19 mouse cellular contexts compared by ENCODE assay signal in genomic region chr8:116078849-116079407, GRCm38 (mm10).
DNase-seq lines count a peak whose midpoint lies in the region; ATAC-seq and TF ChIP-seq lines count a peak whose summit lies in the region.
"Had no signal": no experiment of that assay in that cellular context is flagged by ENCODE, and none has a peak within 500 bp of the region (broad histone marks: within the 10 kb centered on the region; RNA-seq: fewer than 3 reads in every experiment).

No protein-coding gene starts in this region.

- no peak overlapping the region for H3K4me2 ChIP-seq in embryonic facial prominence, embryonic 12.5 days (replicated peaks)
- H3K4me2 ChIP-seq in embryonic facial prominence, embryonic 14.5 days (ENCODE audit: low read depth, low read length): no peak overlapping the region
- H3K4me2 ChIP-seq in myocyte (ENCODE audit: low read depth): peak overlapping the region; percentile 50
- H3K4me2 ChIP-seq: forebrain, embryonic 12.5 days; heart, embryonic 13.5 days; hindbrain, embryonic 14.5 days; limb, embryonic 13.5 days; liver, embryonic 13.5 days had no signal

- peaks cover 4% of the 10 kb centered on the region; the same call in 1 of the 2 replicates for H3K4me1 ChIP-seq in embryonic facial prominence, embryonic 12.5 days
- no peaks in the 10 kb centered on the region for H3K4me1 ChIP-seq in embryonic facial prominence, embryonic 10.5 days
- peaks cover 3% of the 10 kb centered on the region; the same call in 1 of the 2 replicates for H3K4me1 ChIP-seq in embryonic facial prominence, embryonic 14.5 days (ENCODE audit: control insufficient read depth, insufficient read depth, low read length)
- H3K4me1 ChIP-seq: forebrain, embryonic 12.5 days; heart, embryonic 13.5 days; limb, embryonic 13.5 days; liver, embryonic 13.5 days; midbrain, embryonic 10.5 days had no signal

- 0 out of 2 replicates have a peak, but pooled peaks have one; percentile 22 for ATAC-seq in embryonic facial prominence, embryonic 12.5 days (ENCODE audit: insufficient number of reproducible peaks, insufficient read depth, low FRiP score, low TSS enrichment)
- peak; percentile 67 for ATAC-seq in embryonic facial prominence, embryonic 14.5 days (ENCODE audit: low read depth)
- no peak for ATAC-seq in cerebellum, adult (ENCODE audit: insufficient number of reproducible peaks, low FRiP score, low TSS enrichment)

- H3K36me3 ChIP-seq in embryonic facial prominence, embryonic 12.5 days: no peaks in the 10 kb centered on the region
- H3K36me3 ChIP-seq in embryonic facial prominence, embryonic 10.5 days (replicated peaks): no peaks in the 10 kb centered on the region
- no peaks in the 10 kb centered on the region for H3K36me3 ChIP-seq in C2C12 (ENCODE audit: control insufficient read depth, insufficient read depth)
- H3K36me3 ChIP-seq in embryonic facial prominence, embryonic 14.5 days (ENCODE audit: control insufficient read depth, insufficient read depth, low read length): no peaks in the 10 kb centered on the region
- H3K36me3 ChIP-seq in myocyte (ENCODE audit: control insufficient read depth, insufficient read depth): no peaks in the 10 kb centered on the region
- H3K36me3 ChIP-seq: forebrain, embryonic 12.5 days; heart, embryonic 13.5 days; limb, embryonic 13.5 days; liver, embryonic 13.5 days; midbrain, embryonic 10.5 days had no signal

- H3K79me3 ChIP-seq in C2C12 (ENCODE audit: low read depth): no peaks in the 10 kb centered on the region

- no peaks in the 10 kb centered on the region for H3K9me3 ChIP-seq in embryonic facial prominence, embryonic 12.5 days
- no peaks in the 10 kb centered on the region for H3K9me3 ChIP-seq in embryonic facial prominence, embryonic 10.5 days
- no peaks in the 10 kb centered on the region for H3K9me3 ChIP-seq in embryonic facial prominence, embryonic 14.5 days (ENCODE audit: control insufficient read depth, low read length)
- H3K9me3 ChIP-seq: forebrain, embryonic 12.5 days; heart, embryonic 13.5 days; limb, embryonic 13.5 days; liver, embryonic 13.5 days; midbrain, embryonic 10.5 days had no signal

- H3ac ChIP-seq in C2C12 (ENCODE audit: control insufficient read depth, insufficient read length, low read depth) (no peak overlapping the region), myocyte (ENCODE audit: control insufficient read depth, insufficient read length) (no peak overlapping the region)

- DNase-seq in embryonic facial prominence, embryonic 10.5 days (ENCODE audit: low spot score): no peak
- DNase-seq in embryonic facial prominence, embryonic 14.5 days (ENCODE audit: low spot score): peak; percentile 68
- DNase-seq in thymus, postnatal 25 days: no peak
- DNase-seq in cerebellum, postnatal 10 days: no peak
- DNase-seq: adrenal gland, adult 2 months; cerebellum, adult 9-11 months; heart, adult 11 months; kidney, adult 11 months; liver, embryonic 13.5 days; right cerebral cortex, adult 18-20 months had no signal

- 58% methylated on average over 5 of the region's 5 CpGs for WGBS in embryonic facial prominence, embryonic 12.5 days
- WGBS in embryonic facial prominence, embryonic 10.5 days: 73% methylated on average over 5 of the region's 5 CpGs
- 51% methylated on average over 5 of the region's 5 CpGs for WGBS in embryonic facial prominence, embryonic 14.5 days

- no peaks in the 10 kb centered on the region for H3K27me3 ChIP-seq in embryonic facial prominence, embryonic 12.5 days
- no peaks in the 10 kb centered on the region for H3K27me3 ChIP-seq in embryonic facial prominence, embryonic 10.5 days (replicated peaks; ENCODE audit: low read depth, poor library complexity, severe bottlenecking)
- H3K27me3 ChIP-seq in C2C12 (ENCODE audit: control insufficient read depth, insufficient read depth, insufficient read length) (no peaks in the 10 kb centered on the region), myocyte (ENCODE audit: control insufficient read depth, insufficient read depth, insufficient read length) (no peaks in the 10 kb centered on the region)
- H3K27me3 ChIP-seq in embryonic facial prominence, embryonic 14.5 days (replicated peaks; ENCODE audit: control insufficient read depth, insufficient read depth, low read length): no peaks in the 10 kb centered on the region
- H3K27me3 ChIP-seq: forebrain, embryonic 12.5 days; heart, embryonic 13.5 days; limb, embryonic 13.5 days; liver, embryonic 13.5 days had no signal

- TF ChIP-seq POLR2A in myocyte (IDR thresholded peaks at IDR 0.05; ENCODE audit: insufficient read length, low read depth): no peak

- no peak overlapping the region for H3K9ac ChIP-seq in embryonic facial prominence, embryonic 12.5 days
- no peak overlapping the region for H3K9ac ChIP-seq in embryonic facial prominence, embryonic 14.5 days (ENCODE audit: low read depth, low read length)
- H3K9ac ChIP-seq: forebrain, embryonic 12.5 days; heart, embryonic 13.5 days; hindbrain, embryonic 14.5 days; limb, embryonic 13.5 days; liver, embryonic 13.5 days had no signal

- H3K27ac ChIP-seq in embryonic facial prominence, embryonic 12.5 days: no peak overlapping the region
- H3K27ac ChIP-seq in embryonic facial prominence, embryonic 10.5 days (replicated peaks): no peak overlapping the region
- peak overlapping the region; percentile 46; the same call in 1 of the 2 replicates for H3K27ac ChIP-seq in embryonic facial prominence, embryonic 14.5 days (replicated peaks; ENCODE audit: low read depth, low read length)
- H3K27ac ChIP-seq: forebrain, embryonic 12.5 days; heart, embryonic 13.5 days; hindbrain, embryonic 14.5 days; limb, embryonic 13.5 days; liver, embryonic 13.5 days; midbrain, embryonic 10.5 days had no signal

- no peak for TF ChIP-seq CTCF in C2C12 (IDR thresholded peaks at IDR 0.05; ENCODE audit: control insufficient read depth, insufficient read depth, insufficient read length)

- H3K79me2 ChIP-seq in C2C12 (ENCODE audit: control insufficient read depth, insufficient read depth) (no peaks in the 10 kb centered on the region), myocyte (ENCODE audit: control insufficient read depth, insufficient read depth) (no peaks in the 10 kb centered on the region)

- H3K4me3 ChIP-seq in embryonic facial prominence, embryonic 12.5 days: no peak overlapping the region
- no peak overlapping the region for H3K4me3 ChIP-seq in embryonic facial prominence, embryonic 10.5 days
- H3K4me3 ChIP-seq in C2C12 (ENCODE audit: insufficient read depth, poor library complexity, severe bottlenecking) (no peak overlapping the region), myocyte (no peak overlapping the region)
- H3K4me3 ChIP-seq in embryonic facial prominence, embryonic 14.5 days (ENCODE audit: low read depth, low read length): no peak overlapping the region
- H3K4me3 ChIP-seq: forebrain, embryonic 12.5 days; heart, embryonic 13.5 days; limb, embryonic 13.5 days; liver, embryonic 13.5 days; midbrain, embryonic 10.5 days had no signal

TF ChIP-seq in C2C12, 6 proteins besides CTCF, POLR2A, EP300 and RAD21:
- no peak for TF ChIP-seq CEBPB (IDR thresholded peaks at IDR 0.05; ENCODE audit: low read depth)
- peak; percentile 27 for TF ChIP-seq MAX (IDR thresholded peaks at IDR 0.05)
- peak; percentile 16 for TF ChIP-seq MYOD1 (IDR thresholded peaks at IDR 0.05; ENCODE audit: control insufficient read depth, insufficient read length, low read depth)
TF ChIP-seq in C2C12: peak in this region for 2.

TF ChIP-seq in myocyte, 11 proteins besides CTCF, POLR2A, EP300 and RAD21:
- TF ChIP-seq TCF12 (IDR thresholded peaks at IDR 0.05; ENCODE audit: insufficient read depth, poor library complexity, severe bottlenecking): no peak
- TF ChIP-seq USF1 (IDR thresholded peaks at IDR 0.05; ENCODE audit: low read depth): no peak
- no peak for TF ChIP-seq TCF3 (IDR thresholded peaks at IDR 0.05; ENCODE audit: insufficient read length, low read depth)
- TF ChIP-seq POLR2AphosphoS2 (IDR thresholded peaks at IDR 0.05; ENCODE audit: insufficient read length, low read depth): no peak
- TF ChIP-seq MYOD1 (IDR thresholded peaks at IDR 0.05; ENCODE audit: control insufficient read depth in 1 of 3, insufficient read length in 2 of 3, low read depth in 2 of 3): no peak
- no peak for TF ChIP-seq MAX (IDR thresholded peaks at IDR 0.05; ENCODE audit: low read depth)
- no peak for TF ChIP-seq SRF (IDR thresholded peaks at IDR 0.05; ENCODE audit: control insufficient read depth, insufficient read length, low read depth)
- TF ChIP-seq E2F4 (IDR thresholded peaks at IDR 0.05; ENCODE audit: insufficient read depth): no peak
- TF ChIP-seq REST (IDR thresholded peaks at IDR 0.05; ENCODE audit: insufficient read depth, insufficient read length): no peak
- TF ChIP-seq CEBPB (IDR thresholded peaks at IDR 0.05; ENCODE audit: insufficient read depth, poor library complexity, severe bottlenecking): no peak
- no peak for TF ChIP-seq MYOG (IDR thresholded peaks at IDR 0.05; ENCODE audit: control insufficient read depth in 1 of 3, insufficient read depth in 1 of 3, insufficient read length in 2 of 3, low read depth in 2 of 3)
